Comparison of ENCODE assay signal across 8 mouse cellular contexts in the genomic region with DNA sequence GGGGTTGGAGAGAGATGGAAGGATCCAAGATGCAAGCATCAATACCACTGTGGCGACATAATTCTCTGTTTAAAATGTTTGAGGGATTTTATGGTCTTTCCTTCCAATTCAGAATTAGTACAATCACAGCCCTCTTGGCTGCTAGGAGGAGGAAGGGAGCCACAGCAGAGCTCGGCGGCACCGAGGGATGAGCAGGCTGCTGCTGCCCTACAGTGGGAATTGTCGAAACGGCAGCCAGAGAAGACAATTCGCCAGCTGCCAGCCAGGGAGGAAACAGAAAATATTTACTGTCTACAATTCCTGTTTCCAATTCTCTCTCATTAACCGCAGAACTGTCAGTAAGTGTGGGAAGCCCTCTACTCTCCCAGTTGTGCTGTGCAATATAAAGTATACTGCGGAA. TPM values are rescaled to one million over a fixed set of nuclear protein-coding genes. Genes with fewer than 3 reads are reported as not detected.
DNase-seq lines count a peak whose midpoint lies in the region; ATAC-seq and TF ChIP-seq lines count a peak whose summit lies in the region.

No protein-coding gene starts in this region.

- H3K27me3 ChIP-seq in intestine, embryonic 15.5 days (replicated peaks) = no peaks in the 10 kb centered on the region
- no peaks in the 10 kb centered on the region for H3K27me3 ChIP-seq in intestine, embryonic 16.5 days (replicated peaks; ENCODE audit: control insufficient read depth, insufficient read depth, low read length)
- H3K27me3 ChIP-seq in Patski = no peaks in the 10 kb centered on the region
- H3K27me3 ChIP-seq in embryonic facial prominence, embryonic 11.5 days (ENCODE audit: control insufficient read depth, insufficient read depth, low read length) = no peaks in the 10 kb centered on the region
- H3K27me3 ChIP-seq in midbrain, embryonic 15.5 days (replicated peaks) = no peaks in the 10 kb centered on the region

- H3K27ac ChIP-seq in intestine, embryonic 15.5 days = no peak overlapping the region
- no peak overlapping the region for H3K27ac ChIP-seq in intestine, embryonic 16.5 days (ENCODE audit: low read length)
- no peak overlapping the region for H3K27ac ChIP-seq in embryonic facial prominence, embryonic 11.5 days (replicated peaks; ENCODE audit: low read depth, low read length)
- peak overlapping the region; percentile 15; the same call in 1 of the 2 replicates for H3K27ac ChIP-seq in layer of hippocampus, adult 2 months
- H3K27ac ChIP-seq in midbrain, embryonic 15.5 days = 0 out of 2 replicates have a peak overlapping the region, but pooled peaks have one; percentile 25

- in situ Hi-C loops in Patski (cut with MboI; ENCODE audit: low pct_unique_long_range_greater_than_20kb) = loop anchor here (5.0 to 25.0 kb wide), 2 partner anchors 465 to 680 kb away; no protein-coding TSS in a partner anchor

- CTCF ChIA-PET in Patski (lab: Charles Lee) = interaction anchor here (2.3 to 5.9 kb wide), 2 partner anchors 465 to 489 kb away, joined by 4 to 43 read pairs; no protein-coding TSS in a partner anchor

- no peaks in the 10 kb centered on the region for H3K36me3 ChIP-seq in intestine, embryonic 15.5 days
- no peaks in the 10 kb centered on the region for H3K36me3 ChIP-seq in intestine, embryonic 16.5 days (ENCODE audit: control insufficient read depth, insufficient read depth, low read length)
- no peaks in the 10 kb centered on the region for H3K36me3 ChIP-seq in embryonic facial prominence, embryonic 11.5 days (replicated peaks; ENCODE audit: control insufficient read depth, insufficient read depth, low read depth, low read length)
- H3K36me3 ChIP-seq in midbrain, embryonic 15.5 days (replicated peaks) = no peaks in the 10 kb centered on the region

- H3K9me3 ChIP-seq in intestine, embryonic 15.5 days = no peaks in the 10 kb centered on the region
- no peaks in the 10 kb centered on the region for H3K9me3 ChIP-seq in intestine, embryonic 16.5 days (ENCODE audit: control insufficient read depth, low read length)
- H3K9me3 ChIP-seq in embryonic facial prominence, embryonic 11.5 days (replicated peaks; ENCODE audit: control insufficient read depth, low read length) = no peaks in the 10 kb centered on the region
- H3K9me3 ChIP-seq in midbrain, embryonic 15.5 days = no peaks in the 10 kb centered on the region

- no peak overlapping the region for H3K9ac ChIP-seq in intestine, embryonic 15.5 days
- no peak overlapping the region for H3K9ac ChIP-seq in intestine, embryonic 16.5 days (ENCODE audit: low read depth, low read length)
- H3K9ac ChIP-seq in embryonic facial prominence, embryonic 11.5 days (replicated peaks; ENCODE audit: low read length) = no peak overlapping the region
- H3K9ac ChIP-seq in midbrain, embryonic 15.5 days = no peak overlapping the region

- DNase-seq in Patski (ENCODE audit: low read depth, low spot score) = no peak
- peak; percentile 55 for DNase-seq in embryonic facial prominence, embryonic 11.5 days (ENCODE audit: low spot score)
- DNase-seq in layer of hippocampus, adult 2 months (ENCODE audit: low spot score in 2 of 2) = peak; percentile 65 to 71
- DNase-seq in urinary bladder, postnatal 36 days (ENCODE audit: low spot score in 2 of 2) = no peak

- 14% methylated on average over 9 of the region's 9 CpGs for WGBS in intestine, embryonic 15.5 days
- WGBS in intestine, embryonic 16.5 days = 15% methylated on average over 9 of the region's 9 CpGs
- 43% methylated on average over 9 of the region's 9 CpGs for WGBS in embryonic facial prominence, embryonic 11.5 days
- WGBS in midbrain, embryonic 15.5 days = 35% methylated on average over 9 of the region's 9 CpGs

- peak; percentile 63; the same call in 1 of the 2 replicates for ATAC-seq in intestine, embryonic 15.5 days
- no peak for ATAC-seq in intestine, embryonic 16.5 days
- ATAC-seq in Patski = no peak
- no peak for ATAC-seq in embryonic facial prominence, embryonic 11.5 days (replicated peaks; ENCODE audit: insufficient number of reproducible peaks, low FRiP score, low TSS enrichment, low read depth)
- ATAC-seq in midbrain, embryonic 15.5 days (replicated peaks) = peak; percentile 76
- ATAC-seq in activated CD4-positive, CD25-positive, alpha-beta regulatory T cell, adult 4 months = no peak

- H3K4me2 ChIP-seq in intestine, embryonic 15.5 days (replicated peaks) = no peak overlapping the region
- no peak overlapping the region for H3K4me2 ChIP-seq in intestine, embryonic 16.5 days (ENCODE audit: low read depth, low read length)
- H3K4me2 ChIP-seq in embryonic facial prominence, embryonic 11.5 days (ENCODE audit: low read depth, low read length) = no peak overlapping the region
- H3K4me2 ChIP-seq in midbrain, embryonic 15.5 days = no peak overlapping the region

- POLR2A ChIA-PET in Patski (lab: Charles Lee) = no interaction called here

- no peak overlapping the region for H3K4me3 ChIP-seq in intestine, embryonic 15.5 days (replicated peaks)
- no peak overlapping the region for H3K4me3 ChIP-seq in intestine, embryonic 16.5 days (ENCODE audit: low read length)
- no peak overlapping the region for H3K4me3 ChIP-seq in embryonic facial prominence, embryonic 11.5 days (ENCODE audit: low read depth, low read length)
- H3K4me3 ChIP-seq in layer of hippocampus, adult 2 months = no peak overlapping the region
- no peak overlapping the region for H3K4me3 ChIP-seq in midbrain, embryonic 15.5 days

- peaks cover 5% of the 10 kb centered on the region; the same call in 1 of the 2 replicates for H3K4me1 ChIP-seq in intestine, embryonic 15.5 days (replicated peaks)
- H3K4me1 ChIP-seq in intestine, embryonic 16.5 days (ENCODE audit: control insufficient read depth, insufficient read depth, low read length) = no peaks in the 10 kb centered on the region
- no peaks in the 10 kb centered on the region; the same call in 1 of the 2 replicates for H3K4me1 ChIP-seq in embryonic facial prominence, embryonic 11.5 days (ENCODE audit: control insufficient read depth, insufficient read depth, low read length)
- H3K4me1 ChIP-seq in midbrain, embryonic 15.5 days = peaks cover 22% of the 10 kb centered on the region

- peak; percentile 69 for TF ChIP-seq CTCF in Patski (IDR thresholded peaks at IDR 0.05)
- peak; percentile 85 for TF ChIP-seq CTCF in layer of hippocampus, adult 2 months (conservative IDR thresholded peaks at IDR 0.05)

RNA-seq across cellular contexts. Expression of gene Cartpt, which starts 58.3 kb away (rescaled TPM):
- 22.5 and 30.9 TPM in 2 replicates for polyA plus RNA-seq in intestine, embryonic 15.5 days (2015; fragmentation: Nextera tagmentation; extraction: Ambion mirVana)
- polyA plus RNA-seq in intestine, embryonic 16.5 days (2015; fragmentation: Nextera tagmentation; extraction: Ambion mirVana) = 20.8 and 25.7 TPM in 2 replicates
- polyA plus RNA-seq in Patski (2021) = not detected
- polyA plus RNA-seq in embryonic facial prominence, embryonic 11.5 days (2014; fragmentation: Nextera tagmentation; extraction: Ambion mirVana) = 4.1 and 7.2 TPM in 2 replicates
- 1 to 10 TPM; 2.0 to 3.5 TPM for total RNA-seq in layer of hippocampus, adult 2 months (2021)
- polyA plus RNA-seq in midbrain, embryonic 15.5 days (2015; fragmentation: Nextera tagmentation; extraction: Ambion mirVana) = 16.8 and 19.2 TPM in 2 replicates
- not detected for polyA plus RNA-seq in activated CD4-positive, CD25-positive, alpha-beta regulatory T cell, adult 4 months (2017; shearing (Covaris generic))

Comparison
In these comparisons a context has a peak if more than half of its experiments do, and no peak if none do; other contexts are left out.
1. ATAC-seq: peak in intestine, embryonic 15.5 days (single experiment) and midbrain, embryonic 15.5 days (single experiment); none in intestine, embryonic 16.5 days (single experiment), Patski (single experiment), embryonic facial prominence, embryonic 11.5 days (single experiment) and activated CD4-positive, CD25-positive, alpha-beta regulatory T cell, adult 4 months (single experiment).
2. H3K27ac ChIP-seq: peak in layer of hippocampus, adult 2 months (single experiment) and midbrain, embryonic 15.5 days (single experiment); none in intestine, embryonic 15.5 days (single experiment), intestine, embryonic 16.5 days (single experiment) and embryonic facial prominence, embryonic 11.5 days (single experiment).
3. DNase-seq: peak in embryonic facial prominence, embryonic 11.5 days (single experiment) and layer of hippocampus, adult 2 months (2 of 2); none in Patski (single experiment) and urinary bladder, postnatal 36 days (0 of 2).